Mouse (Mus musculus): ENCODE measurements around the gene Gprc6a. TPM values are rescaled to one million over a fixed set of nuclear protein-coding genes. Genes with fewer than 3 reads are reported as not detected.

Gprc6a gene
- 1.1 TPM in 1 of 2 replicates, not detected in the other for polyA plus RNA-seq (2011; ENCODE audit: insufficient read depth, insufficient read length, low replicate concordance, missing spikeins)

DNA sequence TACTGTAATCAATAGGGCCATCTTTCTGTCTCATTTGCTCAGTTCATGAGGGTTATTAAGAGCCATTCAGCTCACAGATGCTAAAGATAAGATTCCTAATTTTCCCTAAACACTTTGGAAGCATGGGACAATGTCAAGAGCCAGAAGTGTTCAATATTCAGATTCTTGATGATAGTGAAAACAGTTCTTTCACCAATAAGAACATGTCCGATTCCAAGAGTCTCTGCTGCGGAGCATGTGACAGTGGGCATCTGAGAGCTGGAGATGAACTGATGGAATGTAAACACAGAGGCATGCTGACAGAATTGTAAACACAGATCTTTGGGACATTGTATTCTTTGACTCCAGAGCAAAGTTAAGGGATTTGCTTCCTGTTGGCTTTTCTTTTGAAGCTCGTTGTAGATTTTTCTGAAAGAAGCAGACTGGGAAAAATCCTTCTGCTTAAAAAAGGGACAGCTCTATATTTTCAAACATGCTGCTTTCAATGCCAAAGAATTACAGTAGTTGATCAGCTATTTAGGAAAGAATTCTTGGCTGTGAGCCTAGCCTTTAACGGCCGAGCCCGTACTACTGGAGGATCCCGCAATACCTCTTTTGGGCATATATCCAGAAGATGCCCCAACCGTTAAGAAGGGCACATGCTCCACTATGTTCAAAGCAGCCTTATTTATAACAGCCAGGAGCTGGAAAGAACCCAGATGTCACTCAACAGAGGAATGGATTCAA, at the start of gene Gprc6a:
TSS of gene Gprc6a (minus strand) at position 51 of the 726 bp plus-strand sequence.
- no peak for TF ChIP-seq POLR2A (IDR thresholded peaks at IDR 0.05; ENCODE audit: borderline replicate concordance, control insufficient read depth, low read depth, low read length)
- TF ChIP-seq CTCF (IDR thresholded peaks at IDR 0.05; ENCODE audit: control insufficient read depth, insufficient read depth, low read length), result no peak
- H3K27ac ChIP-seq (ENCODE audit: control insufficient read depth, insufficient read depth, low read depth, low read length, poor library complexity), result no peak within 1 kb of the TSS
- no peaks in the 10 kb centered on the region for H3K4me1 ChIP-seq (ENCODE audit: control insufficient read depth, insufficient read depth, low read length)
- WGBS, result 79% methylated on average over 8 of the region's 8 CpGs
- H3K4me3 ChIP-seq (replicated peaks; ENCODE audit: control insufficient read depth, low read depth, low read length), result no peak within 1 kb of the TSS

DNA sequence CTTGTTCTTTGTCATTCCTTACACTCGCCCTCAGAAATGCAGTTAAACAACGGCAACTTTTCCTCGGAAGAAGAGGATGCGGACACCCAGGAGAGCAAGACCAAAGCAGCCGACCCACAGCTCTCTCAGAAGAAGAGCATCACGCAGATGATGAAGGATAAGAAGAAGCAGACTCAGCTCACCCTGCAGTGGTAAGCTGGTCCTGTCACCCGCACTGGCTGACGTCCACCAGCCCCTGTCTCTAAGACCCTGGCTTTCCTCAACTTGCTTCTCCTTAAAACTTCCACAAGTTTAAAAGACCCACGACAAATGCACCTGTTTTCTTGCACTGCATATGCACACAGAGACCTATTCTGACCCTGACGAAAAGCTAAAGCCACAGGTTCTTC, 47.0 kb upstream of the Gprc6a start:
- no peak overlapping the region for H3K4me3 ChIP-seq (replicated peaks; ENCODE audit: control insufficient read depth, low read depth, low read length)
- TF ChIP-seq POLR2A (IDR thresholded peaks at IDR 0.05; ENCODE audit: borderline replicate concordance, control insufficient read depth, low read depth, low read length) (no peak), CTCF (IDR thresholded peaks at IDR 0.05; ENCODE audit: control insufficient read depth, insufficient read depth, low read length) (no peak)
- H3K27ac ChIP-seq (ENCODE audit: control insufficient read depth, insufficient read depth, low read depth, low read length, poor library complexity), result no peak overlapping the region
- 8% methylated on average over 10 of the region's 10 CpGs for WGBS
- no peaks in the 10 kb centered on the region for H3K4me1 ChIP-seq (ENCODE audit: control insufficient read depth, insufficient read depth, low read length)

GRCm38 (mm10) chr10:51677548-51678250, 46.4 kb upstream of the Gprc6a start, which contains the start of gene Rfx6:
Rfx6 (plus strand) TSS chr10:51677756.
- Histone ChIP-seq H3K4me3 (replicated peaks; ENCODE audit: control insufficient read depth, low read depth, low read length) (no peak within 1 kb of the TSS), H3K27ac (ENCODE audit: control insufficient read depth, insufficient read depth, low read depth, low read length, poor library complexity) (no peak within 1 kb of the TSS), H3K4me1 (ENCODE audit: control insufficient read depth, insufficient read depth, low read length) (no peaks in the 10 kb centered on the region)
- TF ChIP-seq POLR2A (IDR thresholded peaks at IDR 0.05; ENCODE audit: borderline replicate concordance, control insufficient read depth, low read depth, low read length), result no peak
- no peak for TF ChIP-seq CTCF (IDR thresholded peaks at IDR 0.05; ENCODE audit: control insufficient read depth, insufficient read depth, low read length)
- 4% methylated on average over 38 of the region's 38 CpGs for WGBS

GRCm38 (mm10) chr10:51672082-51672779, 41.0 kb upstream of the Gprc6a start:
- TF ChIP-seq POLR2A (IDR thresholded peaks at IDR 0.05; ENCODE audit: borderline replicate concordance, control insufficient read depth, low read depth, low read length), result no peak
- TF ChIP-seq CTCF (IDR thresholded peaks at IDR 0.05; ENCODE audit: control insufficient read depth, insufficient read depth, low read length), result no peak
- Histone ChIP-seq H3K4me3 (replicated peaks; ENCODE audit: control insufficient read depth, low read depth, low read length) (no peak overlapping the region), H3K27ac (ENCODE audit: control insufficient read depth, insufficient read depth, low read depth, low read length, poor library complexity) (no peak overlapping the region), H3K4me1 (ENCODE audit: control insufficient read depth, insufficient read depth, low read length) (no peaks in the 10 kb centered on the region)
- 36% methylated on average over 1 of the region's 1 CpGs for WGBS

GRCm38 (mm10) chr10:51671583-51671982, 40.3 kb upstream of the Gprc6a start:
- Histone ChIP-seq H3K27ac (ENCODE audit: control insufficient read depth, insufficient read depth, low read depth, low read length, poor library complexity) (no peak overlapping the region), H3K4me1 (ENCODE audit: control insufficient read depth, insufficient read depth, low read length) (no peaks in the 10 kb centered on the region), H3K4me3 (replicated peaks; ENCODE audit: control insufficient read depth, low read depth, low read length) (no peak overlapping the region)
- TF ChIP-seq POLR2A (IDR thresholded peaks at IDR 0.05; ENCODE audit: borderline replicate concordance, control insufficient read depth, low read depth, low read length) (no peak), CTCF (IDR thresholded peaks at IDR 0.05; ENCODE audit: control insufficient read depth, insufficient read depth, low read length) (no peak)
- WGBS, result 69% methylated on average over 4 of the region's 4 CpGs

GRCm38 (mm10) chr10:51669334-51669733, 38.1 kb upstream of the Gprc6a start:
- no peak overlapping the region for H3K27ac ChIP-seq (ENCODE audit: control insufficient read depth, insufficient read depth, low read depth, low read length, poor library complexity)
- no peak overlapping the region for H3K4me3 ChIP-seq (replicated peaks; ENCODE audit: control insufficient read depth, low read depth, low read length)
- no peak for TF ChIP-seq CTCF (IDR thresholded peaks at IDR 0.05; ENCODE audit: control insufficient read depth, insufficient read depth, low read length)
- TF ChIP-seq POLR2A (IDR thresholded peaks at IDR 0.05; ENCODE audit: borderline replicate concordance, control insufficient read depth, low read depth, low read length), result no peak
- no peaks in the 10 kb centered on the region for H3K4me1 ChIP-seq (ENCODE audit: control insufficient read depth, insufficient read depth, low read length)

DNA sequence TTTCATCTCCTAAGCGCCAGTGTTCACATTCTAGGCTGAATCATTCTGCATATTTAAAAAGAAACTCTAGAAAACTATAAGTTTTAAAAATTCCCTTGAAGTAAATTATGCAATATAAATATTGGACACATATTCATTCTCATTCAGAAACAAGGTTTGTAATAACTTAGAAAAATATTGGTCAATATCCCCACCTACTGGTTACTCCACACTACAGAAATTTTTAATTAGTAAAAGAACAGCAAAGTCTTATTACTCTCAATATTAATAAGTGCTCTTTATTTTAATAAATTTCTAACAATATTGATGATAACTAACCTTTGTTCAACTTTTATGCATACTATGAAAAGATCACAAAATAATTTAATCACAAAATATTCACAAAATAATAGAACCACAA, 26.1 kb upstream of the Gprc6a start:
- Histone ChIP-seq H3K27ac (ENCODE audit: control insufficient read depth, insufficient read depth, low read depth, low read length, poor library complexity) (no peak overlapping the region), H3K4me3 (replicated peaks; ENCODE audit: control insufficient read depth, low read depth, low read length) (no peak overlapping the region), H3K4me1 (ENCODE audit: control insufficient read depth, insufficient read depth, low read length) (no peaks in the 10 kb centered on the region)
- no peak for TF ChIP-seq POLR2A (IDR thresholded peaks at IDR 0.05; ENCODE audit: borderline replicate concordance, control insufficient read depth, low read depth, low read length)
- no peak for TF ChIP-seq CTCF (IDR thresholded peaks at IDR 0.05; ENCODE audit: control insufficient read depth, insufficient read depth, low read length)
- 64% methylated on average over 1 of the region's 1 CpGs for WGBS
